Mouse (Mus musculus) myocyte (in vitro differentiated cells): ENCODE results near the gene Atp1a4. TPM values are rescaled to one million over a fixed set of nuclear protein-coding genes. Genes with fewer than 3 reads are reported as not detected.
A peak's percentile ranks its signal among the peaks of the same experiment; 100 is the strongest.
"Not testable (repeated sequence)": the region's sequence is repeated elsewhere in the genome, so short reads cannot be mapped to it uniquely, and the experiment has no call there.

Experiments used
- H3K27me3 ChIP-seq: one replicate; pipeline ENCODE4 v1.6.1; 2011; ENCODE audit not compliant: control insufficient read depth, insufficient read depth, insufficient read length
- H3K36me3 ChIP-seq: one replicate; pipeline ENCODE4 v1.6.1; 2011; ENCODE audit not compliant: control insufficient read depth, insufficient read depth
- H3K4me2 ChIP-seq: one replicate; pipeline ENCODE4 v1.6.1; 2011; ENCODE audit warnings: low read depth, control low read depth
- H3K4me3 ChIP-seq: one replicate; pipeline ENCODE4 v1.5.1; 2011; ENCODE audit warnings: mild to moderate bottlenecking, control low read depth, moderate library complexity
- H3K79me2 ChIP-seq: one replicate; pipeline ENCODE4 v1.6.1; 2011; ENCODE audit not compliant: control insufficient read depth, insufficient read depth
- H3ac ChIP-seq: one replicate; pipeline ENCODE4 v1.6.1; 2011; ENCODE audit not compliant: control insufficient read depth, insufficient read length
- CEBPB ChIP-seq: IDR thresholded peaks from 2 replicates; pipeline ENCODE4 v1.6.1; 2011; ENCODE audit warnings: mild to moderate bottlenecking, moderate library complexity; ENCODE audit not compliant: poor library complexity, insufficient read depth, severe bottlenecking
- E2F4 ChIP-seq: IDR thresholded peaks from one replicate; pipeline ENCODE4 v1.6.1; 2011; ENCODE audit warnings: mild to moderate bottlenecking, control low read depth, moderate library complexity; ENCODE audit not compliant: insufficient read depth
- MAX ChIP-seq: IDR thresholded peaks from one replicate; pipeline ENCODE4 v1.6.1; 2011; ENCODE audit warnings: low read depth, mild to moderate bottlenecking, control low read depth
- MYOD1 ChIP-seq, 3 experiments: IDR thresholded peaks; one replicate each; pipeline ENCODE4 v1.6.1; 2011; ENCODE audit warnings: control low read depth in 2 of 3, low read depth in 2 of 3, mild to moderate bottlenecking in 2 of 3, moderate library complexity in 1 of 3; ENCODE audit not compliant: insufficient read length in 2 of 3, control insufficient read depth in 1 of 3
- MYOG ChIP-seq, 3 experiments: IDR thresholded peaks; one replicate each; pipeline ENCODE4 v1.6.1; 2011; ENCODE audit warnings: control low read depth in 2 of 3, low read depth in 2 of 3, mild to moderate bottlenecking in 2 of 3; ENCODE audit not compliant: insufficient read length in 2 of 3, control insufficient read depth in 1 of 3, insufficient read depth in 1 of 3
- POLR2A ChIP-seq: IDR thresholded peaks from one replicate; pipeline ENCODE4 v1.6.1; 2011; ENCODE audit warnings: low read depth, mild to moderate bottlenecking, control low read depth, moderate library complexity; ENCODE audit not compliant: insufficient read length
- POLR2AphosphoS2 ChIP-seq: IDR thresholded peaks from one replicate; pipeline ENCODE4 v1.6.1; 2011; ENCODE audit warnings: low read depth, control low read depth; ENCODE audit not compliant: insufficient read length
- REST ChIP-seq: IDR thresholded peaks from one replicate; pipeline ENCODE4 v1.6.1; 2011; ENCODE audit warnings: mild to moderate bottlenecking, control low read depth, moderate library complexity; ENCODE audit not compliant: insufficient read depth, insufficient read length
- SRF ChIP-seq: IDR thresholded peaks from one replicate; pipeline ENCODE4 v1.6.1; 2011; ENCODE audit warnings: low read depth; ENCODE audit not compliant: control insufficient read depth, insufficient read length
- TCF12 ChIP-seq: IDR thresholded peaks from one replicate; pipeline ENCODE4 v1.6.1; 2011; ENCODE audit warnings: mild to moderate bottlenecking, control low read depth; ENCODE audit not compliant: poor library complexity, insufficient read depth, severe bottlenecking
- TCF3 ChIP-seq: IDR thresholded peaks from one replicate; pipeline ENCODE4 v1.6.1; 2011; ENCODE audit warnings: low read depth, control low read depth; ENCODE audit not compliant: insufficient read length
- USF1 ChIP-seq: IDR thresholded peaks from one replicate; pipeline ENCODE4 v1.6.1; 2011; ENCODE audit warnings: low read depth, mild to moderate bottlenecking, control low read depth, moderate library complexity
- polyA plus RNA-seq: library from polyadenylated mRNA; unstranded; fragments of >200 nt; fragmentation: generic; extraction: Trizol; gene quantifications from one replicate; pipeline ENCODE4 v1.2.1, GENCODE M21; 2012; ENCODE audit warnings: missing spikeins

Gene Atp1a4
- polyA plus RNA-seq, 1 experiment, result 0.06 TPM

DNA sequence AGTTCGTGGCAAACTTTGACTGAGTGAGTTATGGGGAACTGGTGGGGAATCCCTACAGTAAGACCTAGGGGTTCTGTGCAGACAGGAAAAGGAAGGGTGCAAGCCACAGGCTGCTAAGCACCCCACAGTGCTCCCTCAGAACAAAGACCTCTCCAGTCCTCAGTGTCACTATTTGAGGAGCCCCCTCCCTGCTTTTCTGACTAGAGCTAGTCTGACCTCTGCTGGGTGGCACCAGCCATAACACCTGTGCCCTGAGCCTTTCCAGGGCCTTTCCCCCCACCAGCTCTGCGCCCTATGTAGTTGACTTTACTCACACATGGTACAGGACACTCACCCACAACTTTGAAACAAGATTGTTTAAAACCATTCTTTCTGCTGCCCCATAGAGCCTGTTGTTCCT is 10.5 kb downstream of the Atp1a4 start:
- no peak overlapping the region for H3K4me3 ChIP-seq
- no peak overlapping the region for H3ac ChIP-seq
- no peaks in the 10 kb centered on the region for H3K36me3 ChIP-seq
- H3K27me3 ChIP-seq, result no peaks in the 10 kb centered on the region
- no peak overlapping the region for H3K4me2 ChIP-seq
- H3K79me2 ChIP-seq, result no peaks in the 10 kb centered on the region
- TF ChIP-seq USF1 (no peak), MYOG (IDR thresholded peaks at IDR 0.05; ENCODE audit: control insufficient read depth in 1 of 3, insufficient read depth in 1 of 3, insufficient read length in 2 of 3, low read depth in 2 of 3) (peak in 1 of 3 experiments; percentile 21)

- Histone ChIP-seq H3K36me3 (no peaks in the 10 kb centered on the region), H3K4me3 (no peak overlapping the region), H3ac (no peak overlapping the region), H3K79me2 (no peaks in the 10 kb centered on the region), H3K4me2 (no peak overlapping the region), H3K27me3 (no peaks in the 10 kb centered on the region)
- no peak for TF ChIP-seq TCF3
- no peak for TF ChIP-seq POLR2AphosphoS2
- no peak for TF ChIP-seq TCF12
- no peak for TF ChIP-seq E2F4
- no peak for TF ChIP-seq POLR2A
- TF ChIP-seq REST, result no peak
- TF ChIP-seq CEBPB, result no peak
- no peak for TF ChIP-seq USF1
- TF ChIP-seq MYOG (IDR thresholded peaks at IDR 0.05; ENCODE audit: control insufficient read depth in 1 of 3, insufficient read depth in 1 of 3, insufficient read length in 2 of 3, low read depth in 2 of 3), result no peak
Measured at GRCm38 (mm10) chr1:172247216-172247615, 11.0 kb downstream of the Atp1a4 start.

- TF ChIP-seq MYOG (IDR thresholded peaks at IDR 0.05; ENCODE audit: control insufficient read depth in 1 of 3, insufficient read depth in 1 of 3, insufficient read length in 2 of 3, low read depth in 2 of 3), result peak in 2 of 3 experiments; percentile 11 to 30
- not testable (repeated sequence) for H3K27me3 ChIP-seq, H3ac ChIP-seq, H3K36me3 ChIP-seq, H3K4me2 ChIP-seq, H3K4me3 ChIP-seq, H3K79me2 ChIP-seq
Measured at GRCm38 (mm10) chr1:172244645-172245044, 13.6 kb downstream of the Atp1a4 start.

- Histone ChIP-seq H3K4me2 (peak overlapping the region; percentile 68), H3K27me3 (no peaks in the 10 kb centered on the region), H3K4me3 (no peak overlapping the region), H3ac (no peak overlapping the region), H3K79me2 (no peaks in the 10 kb centered on the region), H3K36me3 (no peaks in the 10 kb centered on the region)
- TF ChIP-seq USF1 (no peak), REST (no peak), MYOD1 (IDR thresholded peaks at IDR 0.05; ENCODE audit: control insufficient read depth in 1 of 3, insufficient read length in 2 of 3, low read depth in 2 of 3) (peak in 2 of 3 experiments; percentile 53 to 54), MAX (no peak), TCF12 (no peak)
Measured at GRCm38 (mm10) chr1:172243547-172244205, 14.5 kb downstream of the Atp1a4 start.

- Histone ChIP-seq H3K4me2 (peak overlapping the region; percentile 68), H3K36me3 (no peaks in the 10 kb centered on the region), H3K27me3 (no peaks in the 10 kb centered on the region), H3ac (no peak overlapping the region), H3K4me3 (no peak overlapping the region), H3K79me2 (no peaks in the 10 kb centered on the region)
- TF ChIP-seq CEBPB (0 out of 2 replicates have a peak, but pooled peaks have one; percentile 20), MYOG (IDR thresholded peaks at IDR 0.05; ENCODE audit: control insufficient read depth in 1 of 3, insufficient read depth in 1 of 3, insufficient read length in 2 of 3, low read depth in 2 of 3) (peak in 1 of 3 experiments; percentile 32), POLR2AphosphoS2 (no peak), E2F4 (no peak)
Measured at GRCm38 (mm10) chr1:172242401-172242800, 15.8 kb downstream of the Atp1a4 start.

GRCm38 (mm10) chr1:172240945-172241708 is 17.1 kb downstream of the Atp1a4 start:
- no peak for TF ChIP-seq SRF
- TF ChIP-seq MAX, result no peak
- no peak for TF ChIP-seq TCF3
- TF ChIP-seq MYOG (IDR thresholded peaks at IDR 0.05; ENCODE audit: control insufficient read depth in 1 of 3, insufficient read depth in 1 of 3, insufficient read length in 2 of 3, low read depth in 2 of 3), result no peak
- no peak for TF ChIP-seq MYOD1 (IDR thresholded peaks at IDR 0.05; ENCODE audit: control insufficient read depth in 1 of 3, insufficient read length in 2 of 3, low read depth in 2 of 3)
- TF ChIP-seq POLR2AphosphoS2, result no peak
- TF ChIP-seq E2F4, result no peak
- no peak for TF ChIP-seq POLR2A
- Histone ChIP-seq H3K4me2 (no peak overlapping the region), H3K79me2 (no peaks in the 10 kb centered on the region), H3K4me3 (no peak overlapping the region), H3K27me3 (no peaks in the 10 kb centered on the region), H3ac (no peak overlapping the region), H3K36me3 (no peaks in the 10 kb centered on the region)
